In genomic region chr3:27937144-27938110, GRCm38 (mm10) we compare ENCODE assay signal across 10 mouse cellular contexts. TPM values are rescaled to one million over a fixed set of nuclear protein-coding genes. Genes with fewer than 3 reads are reported as not detected.
DNase-seq lines count a peak whose midpoint lies in the region; ATAC-seq lines count a peak whose summit lies in the region.
"Had no signal": no experiment of that assay in that cellular context is flagged by ENCODE, and none has a peak within 500 bp of the region (broad histone marks: within the 10 kb centered on the region; RNA-seq: fewer than 3 reads in every experiment).

No protein-coding gene starts in this region.

- 75% methylated on average over 13 of the region's 13 CpGs for WGBS in kidney, embryonic 15.5 days
- WGBS in heart, embryonic 10.5 days: 74% methylated on average over 13 of the region's 13 CpGs

- H3K27ac ChIP-seq in kidney, embryonic 15.5 days: no peak overlapping the region
- peak overlapping the region; percentile 91; the same call in 1 of the 2 replicates for H3K27ac ChIP-seq in heart, embryonic 10.5 days
- H3K27ac ChIP-seq: macrophage had no signal

- H3K4me3 ChIP-seq in kidney, embryonic 15.5 days (replicated peaks): no peak overlapping the region
- H3K4me3 ChIP-seq in heart, embryonic 10.5 days: peak overlapping the region; percentile 82; the same call in 1 of the 2 replicates

- DNase-seq in kidney, postnatal 25 days: no peak
- DNase-seq in adipocyte (ENCODE audit: low spot score): peak; percentile 62
- no peak for DNase-seq in heart, embryonic 10.5 days (ENCODE audit: low spot score)
- peak; percentile 8 for DNase-seq in lung, postnatal 14 days
- DNase-seq in embryo, embryonic 11 days: no peak
- DNase-seq in layer of hippocampus, adult 18-20 months (ENCODE audit: low spot score in 2 of 2): no peak

- no peaks in the 10 kb centered on the region for H3K27me3 ChIP-seq in kidney, embryonic 15.5 days
- H3K27me3 ChIP-seq in heart, embryonic 10.5 days (ENCODE audit: insufficient read depth, poor library complexity, severe bottlenecking): 0 out of 2 replicates have a peak, but pooled peaks cover 4% of the 10 kb centered on the region

- H3K9ac ChIP-seq in kidney, embryonic 15.5 days: no peak overlapping the region

- H3K4me2 ChIP-seq in kidney, embryonic 15.5 days: peak overlapping the region; percentile 92

- no peaks in the 10 kb centered on the region for H3K36me3 ChIP-seq in kidney, embryonic 15.5 days
- no peaks in the 10 kb centered on the region for H3K36me3 ChIP-seq in heart, embryonic 10.5 days

- H3K4me1 ChIP-seq in kidney, embryonic 15.5 days: peaks cover 16% of the 10 kb centered on the region
- H3K4me1 ChIP-seq in heart, embryonic 10.5 days: peaks cover 8% of the 10 kb centered on the region

- no peaks in the 10 kb centered on the region for H3K9me3 ChIP-seq in kidney, embryonic 15.5 days (replicated peaks)
- H3K9me3 ChIP-seq in heart, embryonic 10.5 days: no peaks in the 10 kb centered on the region

- no peak for ATAC-seq in kidney, embryonic 15.5 days (replicated peaks; ENCODE audit: low FRiP score)
- ATAC-seq in frontal cortex, adult (ENCODE audit: low TSS enrichment): no peak

RNA-seq across cellular contexts. Expression of gene Pld1, which starts 1.1 kb away (rescaled TPM):
- polyA plus RNA-seq in kidney, embryonic 15.5 days (2015; fragmentation: Nextera tagmentation; extraction: Ambion mirVana): 5.0 and 6.0 TPM in 2 replicates
- 5.7 TPM in 2 replicates for polyA plus RNA-seq in heart, embryonic 10.5 days (2016; fragmentation: Nextera tagmentation; extraction: Ambion mirVana)
- total RNA-seq in layer of hippocampus, adult 18-20 months (2021): 1 to 10 TPM; 6.8 to 7.2 TPM

RNA-seq across cellular contexts. Expression of gene Tmem212, which starts 41.3 kb away (rescaled TPM):
- polyA plus RNA-seq in kidney, embryonic 15.5 days (2015; fragmentation: Nextera tagmentation; extraction: Ambion mirVana): not detected in 2 replicates
- not detected in 2 replicates for polyA plus RNA-seq in heart, embryonic 10.5 days (2016; fragmentation: Nextera tagmentation; extraction: Ambion mirVana)
- total RNA-seq in layer of hippocampus, adult 18-20 months (2021): 1 to 10 TPM; 2.8 to 3.9 TPM
- total RNA-seq: hematopoietic stem cell, adult 5-6 weeks had no signal
- polyA plus RNA-seq: macrophage had no signal

Comparison
In these comparisons a context has a peak if more than half of its experiments do, and no peak if none do; other contexts are left out.
1. DNase-seq: peak in adipocyte (single experiment) and lung, postnatal 14 days (single experiment); none in kidney, postnatal 25 days (0 of 2), heart, embryonic 10.5 days (single experiment), embryo, embryonic 11 days (single experiment) and layer of hippocampus, adult 18-20 months (0 of 2).